Mouse (Mus musculus) yolk sac, embryonic 10.5 days (tissue): ENCODE results near the gene 1700020L24Rik.
A peak's percentile ranks its signal among the peaks of the same experiment; 100 is the strongest.

Source experiments
- DNase-seq: peaks from one replicate; pipeline ENCODE4 v3.0.0-alpha.2; 2017; ENCODE audit warnings: low spot score

1700020L24Rik gene

GRCm38 (mm10) chr11:83441235-83441634 lies 3.8 kb downstream of the 1700020L24Rik start:
- no peak for DNase-seq

GRCm38 (mm10) chr11:83442596-83443267 lies 5.3 kb downstream of the 1700020L24Rik start:
- no peak for DNase-seq

DNA sequence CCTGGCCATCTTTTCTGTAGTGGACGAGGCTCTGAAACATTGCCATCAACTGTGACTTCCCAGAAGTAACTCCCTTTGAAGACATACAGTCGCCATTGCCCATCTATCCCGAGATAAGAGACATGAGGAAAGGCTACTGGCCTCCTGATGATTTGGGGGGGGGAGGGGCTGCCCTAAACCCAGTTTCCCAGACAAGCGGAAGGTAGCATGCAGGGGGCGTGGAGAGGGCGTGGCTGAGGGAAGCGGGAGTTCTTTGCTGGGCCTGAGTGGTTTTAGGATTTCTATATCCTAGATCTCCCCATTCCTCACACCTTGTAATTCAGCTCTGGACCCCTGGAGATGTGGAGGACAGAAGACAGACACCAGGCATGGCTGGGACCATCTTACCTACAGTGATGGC lies 6.3 kb downstream of the 1700020L24Rik start:
- DNase-seq = no peak

DNA sequence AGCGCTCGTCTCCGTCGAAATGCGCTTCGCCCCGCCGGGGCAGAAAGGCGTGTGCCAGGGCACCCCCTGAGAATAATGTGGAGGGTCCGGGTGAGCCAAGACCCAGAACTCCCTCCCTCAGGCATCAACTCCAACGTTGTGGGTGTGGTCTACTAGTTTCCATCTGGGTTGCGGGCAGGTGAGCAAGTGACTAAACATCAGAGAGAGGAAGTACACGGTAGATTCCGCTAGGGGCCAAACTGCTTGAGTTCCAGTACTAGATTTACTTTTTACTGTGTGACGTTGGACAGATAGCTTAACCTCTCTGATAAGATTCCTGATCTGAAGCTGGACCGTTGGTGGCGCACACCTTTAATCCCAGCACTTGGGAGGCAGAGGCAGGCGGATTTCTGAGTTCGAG lies 7.5 kb downstream of the 1700020L24Rik start:
- DNase-seq = no peak

- DNase-seq = no peak
These were observed 10.1 kb downstream of the 1700020L24Rik start for GRCm38 (mm10) chr11:83447612-83448011.

- DNase-seq = no peak
These were observed 10.8 kb downstream of the 1700020L24Rik start for GRCm38 (mm10) chr11:83448021-83448926.

- no peak for DNase-seq
These were observed 11.4 kb downstream of the 1700020L24Rik start for GRCm38 (mm10) chr11:83448927-83449236.

GRCm38 (mm10) chr11:83449298-83449697 lies 11.8 kb downstream of the 1700020L24Rik start:
- peak; percentile 40 for DNase-seq

DNA sequence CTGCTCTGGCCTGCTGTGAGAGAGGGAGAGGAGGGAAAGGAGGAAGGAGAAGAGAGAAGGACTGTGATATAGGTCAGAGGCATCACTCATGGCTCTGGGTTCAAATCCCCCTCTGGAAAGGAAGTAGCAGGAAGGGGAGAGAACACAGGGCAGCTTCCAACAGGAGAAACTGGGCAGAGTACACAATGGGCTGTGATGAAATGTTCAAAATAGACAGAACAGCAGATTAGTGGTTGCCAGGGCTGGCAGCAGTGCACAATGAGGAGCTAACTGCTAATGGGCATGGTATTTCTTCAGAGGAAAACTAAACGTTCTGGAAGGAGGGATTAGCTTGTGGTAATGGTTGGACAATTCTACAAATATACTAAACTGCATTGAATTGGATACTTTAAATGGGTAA lies 13.1 kb downstream of the 1700020L24Rik start:
- DNase-seq = no peak

DNA sequence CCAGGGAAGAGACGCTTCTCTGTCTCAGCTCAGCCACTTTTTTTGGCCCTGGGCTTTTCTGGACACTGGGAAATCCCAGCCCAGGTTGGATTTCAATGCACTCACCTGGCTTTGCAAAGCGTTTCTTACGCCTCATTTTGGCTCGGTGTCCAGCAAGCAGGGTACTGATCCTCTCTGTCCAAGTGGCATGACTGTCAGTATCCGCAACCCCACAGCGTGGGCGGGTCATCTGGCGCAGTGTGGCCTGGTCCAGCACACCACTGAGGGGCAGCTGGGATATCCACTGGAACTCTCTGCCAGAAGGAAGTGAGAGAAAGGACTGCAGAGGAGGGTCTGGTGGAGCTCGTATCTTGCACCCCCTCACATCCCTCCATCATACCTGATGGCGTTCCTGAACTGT lies 13.8 kb downstream of the 1700020L24Rik start:
- DNase-seq = no peak

GRCm38 (mm10) chr11:83454548-83454947 lies 17.1 kb downstream of the 1700020L24Rik start:
- DNase-seq = no peak

DNA sequence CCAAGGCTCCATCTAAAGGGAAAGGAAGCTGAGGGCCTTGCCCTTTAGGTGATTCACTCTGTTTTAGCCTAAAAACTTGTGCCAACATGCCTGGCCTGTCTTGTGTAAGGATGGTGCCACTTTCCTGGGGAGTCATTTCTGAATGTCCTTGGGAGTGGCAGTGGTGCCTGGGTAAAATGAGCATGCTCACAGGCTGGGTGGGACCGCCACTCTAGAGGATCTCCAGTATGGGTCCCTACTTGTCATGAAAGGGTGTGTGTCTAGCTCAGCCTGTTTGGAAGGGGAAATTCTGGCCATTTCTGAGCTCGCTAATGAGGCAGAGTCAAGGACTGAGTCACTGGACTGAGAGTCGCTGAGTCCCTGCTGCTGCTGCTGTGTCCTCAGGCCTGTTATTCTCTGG lies 18.1 kb downstream of the 1700020L24Rik start:
- no peak for DNase-seq

- no peak for DNase-seq
These were observed 19.8 kb downstream of the 1700020L24Rik start for GRCm38 (mm10) chr11:83457257-83457656.

DNA sequence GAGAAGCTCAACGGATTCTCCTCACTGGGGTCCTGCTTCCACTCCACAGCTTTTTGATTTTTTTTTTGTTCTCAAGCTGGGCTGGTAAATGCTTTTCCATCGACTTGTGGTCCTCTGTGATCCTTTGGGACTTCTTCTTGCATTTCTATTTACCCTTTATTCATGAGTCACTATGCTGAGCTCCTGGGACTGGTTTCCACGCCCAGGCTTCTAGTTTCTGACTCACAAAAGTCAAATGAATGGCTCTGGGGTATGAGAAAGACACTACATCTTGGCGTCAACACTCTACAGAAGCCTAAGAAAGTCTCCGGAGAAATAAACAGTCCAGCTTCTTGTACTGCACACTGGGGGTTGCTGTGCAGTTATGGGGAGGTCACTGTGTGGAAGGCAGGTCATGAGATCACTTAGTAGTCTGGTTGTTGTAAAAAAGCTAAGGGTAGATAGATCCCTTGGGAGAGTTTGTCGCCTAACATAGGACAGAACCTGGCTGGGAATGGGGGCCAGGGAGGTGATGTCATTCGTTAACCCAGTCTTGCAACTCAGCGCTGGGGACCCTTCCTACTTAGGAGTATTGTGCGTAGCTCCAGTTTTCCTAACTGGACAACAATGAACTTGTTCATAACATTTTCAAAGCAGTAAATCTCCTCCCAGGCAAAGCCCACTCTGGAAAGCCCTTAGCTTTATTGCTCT lies 20.6 kb downstream of the 1700020L24Rik start:
- no peak for DNase-seq

DNA sequence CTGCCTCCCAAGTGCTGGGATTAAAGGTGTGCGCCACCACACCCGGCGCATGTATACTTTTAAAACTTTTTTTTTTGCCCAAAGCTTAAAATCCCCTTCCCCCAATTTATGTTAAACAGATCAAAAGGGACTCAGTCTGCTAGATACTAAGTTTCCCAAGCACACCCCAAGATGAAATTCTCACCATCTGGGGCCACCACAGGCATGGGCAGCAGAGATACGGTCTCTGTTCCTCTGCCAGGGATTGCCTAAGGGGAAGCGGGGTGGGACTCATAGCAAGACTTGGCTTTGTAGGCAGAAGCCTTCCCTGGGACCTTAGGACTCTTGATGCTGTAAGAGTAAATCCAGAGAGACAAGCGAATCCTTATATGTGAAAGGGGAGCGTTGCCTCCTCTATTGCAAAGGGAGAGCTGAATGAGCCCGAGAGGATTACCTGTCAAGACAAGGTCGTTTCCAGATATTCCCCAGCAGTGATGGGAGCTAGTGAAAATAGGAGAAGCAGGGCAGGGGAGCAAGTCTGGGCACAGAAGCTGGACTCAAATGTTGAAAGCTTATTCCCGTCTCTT lies 24.1 kb downstream of the 1700020L24Rik start:
- DNase-seq = no peak

DNA sequence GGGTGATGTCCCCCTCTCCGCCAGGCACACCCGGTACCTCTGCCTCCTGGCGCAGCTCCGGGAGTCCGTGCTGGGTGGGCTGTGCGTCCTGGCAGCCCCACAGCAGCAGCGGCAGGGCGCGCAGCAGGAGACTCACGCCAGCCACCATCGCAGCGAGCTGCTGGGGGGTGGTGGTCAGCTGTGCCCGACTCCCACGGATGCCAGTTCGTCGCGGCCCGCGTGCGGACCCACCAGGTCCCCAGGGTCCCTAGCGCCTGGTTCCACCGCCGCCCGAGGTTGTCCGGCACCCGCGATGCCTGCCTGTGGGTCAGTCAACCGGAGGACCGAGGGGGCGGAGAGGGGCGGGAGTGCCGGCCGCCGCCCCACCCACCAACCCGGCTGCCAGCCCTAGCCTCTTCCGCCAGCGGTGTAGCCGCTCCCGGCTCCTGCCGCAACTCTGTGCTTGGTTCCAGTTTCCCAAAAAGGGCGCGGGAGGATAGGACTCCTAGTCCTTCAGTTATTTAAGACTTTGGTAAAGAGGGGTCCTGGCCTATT lies 25.3 kb downstream of the 1700020L24Rik start, which contains the start of gene Mmp28:
TSS of gene Mmp28 (minus strand) at position 361 of the 534 bp plus-strand sequence.
- no peak for DNase-seq

DNA sequence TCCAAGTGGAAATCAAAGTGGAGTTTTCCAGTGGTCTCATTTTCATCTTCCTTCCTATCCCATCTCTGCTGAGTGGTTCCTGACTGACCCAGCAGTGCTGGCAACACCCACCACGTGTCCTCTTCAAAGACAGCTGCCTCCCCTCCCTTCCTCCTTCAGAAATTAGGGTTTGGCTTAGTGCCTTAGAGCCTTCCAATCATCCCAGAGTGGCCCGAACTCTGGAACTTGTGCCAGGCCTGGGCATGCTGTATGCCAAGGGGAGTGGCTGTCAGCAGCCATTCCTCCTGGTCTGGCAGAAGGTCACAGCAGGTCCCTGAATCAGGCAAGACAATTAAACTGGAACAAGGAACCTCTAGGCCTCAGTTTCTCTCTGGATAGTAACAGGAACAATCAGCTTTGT lies 28.5 kb downstream of the 1700020L24Rik start:
- no peak for DNase-seq

DNA sequence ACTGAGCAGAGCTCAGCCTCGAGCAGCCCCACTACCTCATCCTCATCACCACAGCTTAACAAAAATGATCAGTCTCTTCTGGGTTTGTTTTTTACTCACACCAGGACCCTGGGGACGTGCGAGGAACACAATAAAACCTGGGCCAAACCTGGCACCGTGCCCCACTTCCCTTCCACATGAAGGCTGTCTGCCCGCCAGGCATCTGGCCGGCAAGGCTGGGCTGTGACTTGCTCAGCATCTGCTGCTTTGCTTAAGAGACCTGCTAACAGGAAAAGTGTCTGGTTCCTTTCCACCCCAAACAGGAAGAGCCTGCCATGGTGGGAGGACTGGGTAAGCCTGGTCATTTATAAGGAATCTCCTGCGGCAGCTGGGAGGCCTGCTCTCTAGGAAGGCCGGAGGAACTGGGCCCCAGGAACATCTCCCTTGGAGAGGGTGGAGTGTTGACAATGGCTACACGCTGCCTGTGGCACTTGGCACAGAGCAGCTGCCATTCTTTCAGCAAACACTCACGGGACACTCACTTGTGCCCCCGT lies 29.7 kb downstream of the 1700020L24Rik start:
- peak; percentile 22 for DNase-seq

GRCm38 (mm10) chr11:83468765-83469164 lies 31.3 kb downstream of the 1700020L24Rik start:
- no peak for DNase-seq

DNA sequence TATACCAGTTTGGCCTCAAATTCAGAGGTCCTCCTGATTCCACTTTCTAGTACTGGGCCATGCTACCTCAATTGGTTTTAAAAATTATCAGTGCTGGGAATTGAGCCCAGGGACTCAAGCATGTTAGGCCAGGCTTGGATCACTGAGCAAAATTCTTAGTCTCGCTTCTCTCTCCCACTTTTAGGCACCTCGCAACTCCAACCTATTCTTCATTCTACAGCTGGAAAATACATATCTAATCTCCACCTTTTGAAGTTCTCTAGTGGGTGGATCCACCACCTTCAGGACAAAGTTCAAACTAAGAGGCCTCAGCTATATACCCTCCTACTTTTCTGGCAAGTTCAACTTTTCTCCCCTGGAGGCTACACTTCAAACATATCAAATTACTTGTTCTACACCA lies 34.3 kb downstream of the 1700020L24Rik start:
- no peak for DNase-seq

DNA sequence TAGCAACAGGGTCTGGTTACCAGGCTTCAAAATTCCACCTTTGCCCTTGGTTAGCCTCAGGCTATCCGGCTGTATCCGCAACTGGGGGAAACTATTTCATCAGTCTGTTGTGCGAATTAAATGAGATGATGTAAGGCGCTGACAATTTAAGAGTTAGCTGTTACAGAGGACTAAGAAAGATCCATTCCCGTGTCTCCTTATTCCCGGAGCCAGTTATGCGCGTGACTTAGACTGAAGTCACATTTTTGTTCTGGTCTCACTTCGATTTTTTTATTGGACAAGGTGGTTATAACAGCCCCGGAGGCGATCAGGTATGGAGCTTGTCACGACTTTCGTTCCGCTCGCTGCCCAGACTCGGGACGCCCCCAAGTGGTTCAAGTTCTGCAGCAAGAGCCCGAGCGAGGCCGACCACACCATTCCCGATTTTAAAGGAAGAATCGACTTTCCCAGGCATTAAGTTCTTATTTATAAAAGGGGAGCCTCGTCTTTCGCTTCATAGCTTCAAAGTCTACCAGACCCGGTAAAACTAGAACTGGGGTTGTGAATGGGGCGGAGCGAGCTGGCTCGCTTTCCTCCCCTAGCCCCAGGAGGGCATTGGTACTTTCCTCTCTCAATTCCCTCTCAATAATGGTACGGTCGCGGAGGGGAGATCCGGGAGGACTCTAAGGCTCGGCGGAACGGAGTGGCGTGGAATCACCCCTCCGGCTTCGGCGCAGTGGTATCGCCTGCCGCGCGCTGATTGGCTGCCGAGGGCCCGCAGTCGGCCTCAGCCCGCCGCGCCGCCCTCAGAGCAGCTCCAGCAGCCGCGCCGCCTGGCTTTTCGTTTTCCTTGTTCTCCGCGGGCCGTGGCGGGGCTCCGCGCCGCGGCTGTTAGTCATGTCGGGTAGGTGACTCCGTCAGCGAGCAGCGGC lies 35.1 kb downstream of the 1700020L24Rik start, which contains the start of gene Taf15:
TSS of gene Taf15 (plus strand) at position 763 of the 911 bp plus-strand sequence.
- peak; percentile 97 for DNase-seq
